Mouse (Mus musculus): ENCODE data around the gene Bod1.

GRCm38 (mm10) chr11:31701901-31702300 is 30.2 kb upstream of the Bod1 start:
- TF ChIP-seq CTCF (IDR thresholded peaks at IDR 0.05; ENCODE audit: control insufficient read depth, insufficient read depth, low read length) (no peak), POLR2A (IDR thresholded peaks at IDR 0.05; ENCODE audit: borderline replicate concordance, control insufficient read depth, low read depth, low read length) (no peak)
